Mouse (Mus musculus): Measurements from ENCODE around the gene Actr1a. TPM values are rescaled to one million over a fixed set of nuclear protein-coding genes. Genes with fewer than 3 reads are reported as not detected.

Gene Actr1a
- polyA plus RNA-seq, 2 experiments from 2014 or later: 86.1 to 87.6 TPM

Other genes starting within 250 kb of the Actr1a start
- gene Pitx3, start 247.4 kb downstream of the Actr1a start, polyA plus RNA-seq (2017; shearing (Covaris generic)): not detected
- gene Gbf1, start 243.2 kb downstream of the Actr1a start, polyA plus RNA-seq (2017; shearing (Covaris generic)): 10 to 100 TPM; 23.9 to 30.5 TPM
- 10 to 100 TPM; 19.7 to 30.4 TPM for gene Nfkb2, start 91.4 kb downstream of the Actr1a start, polyA plus RNA-seq (2017; shearing (Covaris generic))
- 1 to 10 TPM; 3.4 to 4.5 TPM for gene Psd, start 68.6 kb downstream of the Actr1a start, polyA plus RNA-seq (2017; shearing (Covaris generic))
- 1 to 10 TPM; 5.6 to 6.9 TPM for gene Fbxl15, start 67.6 kb downstream of the Actr1a start, polyA plus RNA-seq (2017; shearing (Covaris generic))
- gene Cuedc2, start 57.0 kb downstream of the Actr1a start, polyA plus RNA-seq (2017; shearing (Covaris generic)): 10 to 100 TPM; 40.7 to 52.4 TPM
- gene Mfsd13a, start 54.6 kb downstream of the Actr1a start, polyA plus RNA-seq (2017; shearing (Covaris generic)): 1 to 10 TPM; 3.9 to 7.1 TPM
- gene 2310034G01Rik, start 45.4 kb downstream of the Actr1a start, polyA plus RNA-seq (2017; shearing (Covaris generic)): not detected
- gene Sufu, start 1.1 kb upstream of the Actr1a start, polyA plus RNA-seq (2017; shearing (Covaris generic)): 10 to 100 TPM in 1 of 2 experiments, 1 to 10 TPM in 1; 9.4 to 12.2 TPM
- gene Trim8, start 106.0 kb upstream of the Actr1a start, polyA plus RNA-seq (2017; shearing (Covaris generic)): 10 to 100 TPM; 15.8 to 21.3 TPM
- 10 to 100 TPM; 22.1 to 24.5 TPM for gene Arl3, start 177.4 kb upstream of the Actr1a start, polyA plus RNA-seq (2017; shearing (Covaris generic))
- gene Sfxn2, start 177.6 kb upstream of the Actr1a start, polyA plus RNA-seq (2017; shearing (Covaris generic)): 1 to 10 TPM; 4.3 to 6.9 TPM
- gene Wbp1l, start 203.3 kb upstream of the Actr1a start, polyA plus RNA-seq (2017; shearing (Covaris generic)): 10 to 100 TPM; 19.7 to 20.0 TPM